Mouse (Mus musculus): ENCODE results near the gene Asgr1. TPM values are rescaled to one million over a fixed set of nuclear protein-coding genes. Genes with fewer than 3 reads are reported as not detected.
"Not testable (repeated sequence)": the region's sequence is repeated elsewhere in the genome, so short reads cannot be mapped to it uniquely, and the experiment has no call there.

Asgr1 gene
- polyA plus RNA-seq (2021): not detected

GRCm38 (mm10) chr11:70053898-70054570 lies at the start of gene Asgr1:
Gene Asgr1, plus strand, starts transcription at chr11:70054085.
- no peak for DNase-seq (ENCODE audit: low read depth, low spot score)
- in situ Hi-C loops (cut with MboI; ENCODE audit: low pct_unique_long_range_greater_than_20kb): no loop called here
- ChIA-PET POLR2A (no interaction called here), CTCF (interaction anchor here (1.3 kb wide), 1 partner anchor 17 kb away, joined by 4 read pairs; no protein-coding TSS in a partner anchor)
- peaks cover 4% of the 10 kb centered on the region for H3K27me3 ChIP-seq
- ATAC-seq: no peak
- no peak for TF ChIP-seq CTCF (IDR thresholded peaks at IDR 0.05)

GRCm38 (mm10) chr11:70005521-70005920 lies 48.4 kb upstream of the Asgr1 start:
- CTCF ChIA-PET: interaction anchor here (1.1 to 2.8 kb wide), 2 partner anchors 9 to 11 kb away, joined by 3 to 14 read pairs; partner anchors contain the start of genes Acadvl and Dlg4
- TF ChIP-seq CTCF (IDR thresholded peaks at IDR 0.05): no peak
- in situ Hi-C loops (cut with MboI; ENCODE audit: low pct_unique_long_range_greater_than_20kb): no loop called here
- DNase-seq (ENCODE audit: low read depth, low spot score) (no peak), ATAC-seq (no peak)
- H3K27me3 ChIP-seq: no peaks in the 10 kb centered on the region
- POLR2A ChIA-PET: interaction anchor here (1.2 kb wide), 1 partner anchor 9 kb away, joined by 3 read pairs; no protein-coding TSS in a partner anchor

- no peak for TF ChIP-seq CTCF (IDR thresholded peaks at IDR 0.05)
- POLR2A ChIA-PET: no interaction called here
- DNase-seq (ENCODE audit: low read depth, low spot score) (no peak), ATAC-seq (no peak)
- no peaks in the 10 kb centered on the region for H3K27me3 ChIP-seq
- CTCF ChIA-PET: interaction anchor here (1.0 to 2.6 kb wide), 2 partner anchors 11 to 14 kb away, joined by 4 to 8 read pairs; no protein-coding TSS in a partner anchor
- in situ Hi-C loops (cut with MboI; ENCODE audit: low pct_unique_long_range_greater_than_20kb): no loop called here
Measured at GRCm38 (mm10) chr11:70010033-70010432, 43.9 kb upstream of the Asgr1 start.

- in situ Hi-C loops (cut with MboI; ENCODE audit: low pct_unique_long_range_greater_than_20kb): no loop called here
- no peaks in the 10 kb centered on the region for H3K27me3 ChIP-seq
- ATAC-seq: no peak
- TF ChIP-seq CTCF (IDR thresholded peaks at IDR 0.05): no peak
- POLR2A ChIA-PET: no interaction called here
- no peak for DNase-seq (ENCODE audit: low read depth, low spot score)
- CTCF ChIA-PET: interaction anchor here (2.6 kb wide), 1 partner anchor 10 kb away, joined by 8 read pairs; no protein-coding TSS in a partner anchor
Measured at GRCm38 (mm10) chr11:70010548-70010947, 43.3 kb upstream of the Asgr1 start.

GRCm38 (mm10) chr11:70010961-70011360 lies 42.9 kb upstream of the Asgr1 start:
- POLR2A ChIA-PET: no interaction called here
- CTCF ChIA-PET: interaction anchor here (2.6 kb wide), 1 partner anchor 10 kb away, joined by 8 read pairs; no protein-coding TSS in a partner anchor
- DNase-seq (ENCODE audit: low read depth, low spot score) (no peak), ATAC-seq (no peak)
- no peak for TF ChIP-seq CTCF (IDR thresholded peaks at IDR 0.05)
- in situ Hi-C loops (cut with MboI; ENCODE audit: low pct_unique_long_range_greater_than_20kb): no loop called here
- H3K27me3 ChIP-seq: no peaks in the 10 kb centered on the region

GRCm38 (mm10) chr11:70012931-70013330 lies 41.0 kb upstream of the Asgr1 start:
- ATAC-seq (no peak), DNase-seq (ENCODE audit: low read depth, low spot score) (no peak)
- CTCF ChIA-PET: no interaction called here
- TF ChIP-seq CTCF (IDR thresholded peaks at IDR 0.05): no peak
- in situ Hi-C loops (cut with MboI; ENCODE audit: low pct_unique_long_range_greater_than_20kb): no loop called here
- POLR2A ChIA-PET: no interaction called here
- no peaks in the 10 kb centered on the region for H3K27me3 ChIP-seq

GRCm38 (mm10) chr11:70013408-70013807 lies 40.5 kb upstream of the Asgr1 start:
- H3K27me3 ChIP-seq: no peaks in the 10 kb centered on the region

GRCm38 (mm10) chr11:70014051-70014450 lies 39.8 kb upstream of the Asgr1 start:
- ChIA-PET POLR2A (interaction anchor here (0.6 to 1.7 kb wide), 3 partner anchors 11 to 42 kb away, joined by 3 to 6 read pairs (median 3); no protein-coding TSS in a partner anchor), CTCF (interaction anchor here (1.5 to 2.4 kb wide), 2 partner anchors 9 to 12 kb away, joined by 7 to 14 read pairs; no protein-coding TSS in a partner anchor)
- no peak for DNase-seq (ENCODE audit: low read depth, low spot score)
- TF ChIP-seq CTCF (IDR thresholded peaks at IDR 0.05): no peak
- no peaks in the 10 kb centered on the region for H3K27me3 ChIP-seq
- ATAC-seq: no peak
- in situ Hi-C loops (cut with MboI; ENCODE audit: low pct_unique_long_range_greater_than_20kb): no loop called here

More at GRCm38 (mm10) chr11:70013408-70013807, 40.5 kb upstream of the Asgr1 start:
- POLR2A ChIA-PET: interaction anchor here (0.6 to 1.7 kb wide), 2 partner anchors 10 to 42 kb away, joined by 3 to 6 read pairs; no protein-coding TSS in a partner anchor
- no peak for TF ChIP-seq CTCF (IDR thresholded peaks at IDR 0.05)
- in situ Hi-C loops (cut with MboI; ENCODE audit: low pct_unique_long_range_greater_than_20kb): no loop called here
- no peak for DNase-seq (ENCODE audit: low read depth, low spot score)
- CTCF ChIA-PET: interaction anchor here (2.4 kb wide), 1 partner anchor 8 kb away, joined by 14 read pairs; no protein-coding TSS in a partner anchor
- ATAC-seq: no peak

- in situ Hi-C loops (cut with MboI; ENCODE audit: low pct_unique_long_range_greater_than_20kb): no loop called here
- TF ChIP-seq CTCF (IDR thresholded peaks at IDR 0.05): no peak
- H3K27me3 ChIP-seq: no peaks in the 10 kb centered on the region
- ATAC-seq (peak; percentile 67), DNase-seq (ENCODE audit: low read depth, low spot score) (no peak)
- ChIA-PET POLR2A (interaction anchor here (0.5 to 1.7 kb wide), 5 partner anchors 12 to 194 kb away, joined by 3 to 7 read pairs (median 6); no protein-coding TSS in a partner anchor), CTCF (interaction anchor here (1.5 to 2.4 kb wide), 2 partner anchors 10 to 13 kb away, joined by 7 to 14 read pairs; no protein-coding TSS in a partner anchor)
Measured at GRCm38 (mm10) chr11:70014880-70015558, 38.9 kb upstream of the Asgr1 start, which contains the start of gene Acadvl. Gene Acadvl, minus strand, starts transcription at chr11:70015411.

- POLR2A ChIA-PET: interaction anchor here (1.3 to 1.4 kb wide), 2 partner anchors 11 to 19 kb away, joined by 3 to 7 read pairs; no protein-coding TSS in a partner anchor
- in situ Hi-C loops (cut with MboI; ENCODE audit: low pct_unique_long_range_greater_than_20kb): no loop called here
- TF ChIP-seq CTCF (IDR thresholded peaks at IDR 0.05): no peak
- no peaks in the 10 kb centered on the region for H3K27me3 ChIP-seq
- ATAC-seq (no peak), DNase-seq (ENCODE audit: low read depth, low spot score) (no peak)
- CTCF ChIA-PET: interaction anchor here (2.4 kb wide), 1 partner anchor 11 kb away, joined by 14 read pairs; no protein-coding TSS in a partner anchor
Measured at GRCm38 (mm10) chr11:70015677-70016076, 38.2 kb upstream of the Asgr1 start.

- not testable (repeated sequence) for ATAC-seq; DNase-seq (ENCODE audit: low read depth, low spot score)
Measured at GRCm38 (mm10) chr11:70016177-70016576, 37.7 kb upstream of the Asgr1 start.

More at GRCm38 (mm10) chr11:70016177-70016576, 37.7 kb upstream of the Asgr1 start:
- H3K27me3 ChIP-seq; in situ Hi-C loops (cut with MboI; ENCODE audit: low pct_unique_long_range_greater_than_20kb); POLR2A ChIA-PET: not testable (repeated sequence)
- CTCF ChIA-PET: interaction anchor here (1.4 kb wide), 2 partner anchors 10 to 14 kb away, joined by 3 to 6 read pairs; no protein-coding TSS in a partner anchor

Measured in Patski (cell line).